ENCODE assay signal across 25 mouse cellular contexts in the genomic region with DNA sequence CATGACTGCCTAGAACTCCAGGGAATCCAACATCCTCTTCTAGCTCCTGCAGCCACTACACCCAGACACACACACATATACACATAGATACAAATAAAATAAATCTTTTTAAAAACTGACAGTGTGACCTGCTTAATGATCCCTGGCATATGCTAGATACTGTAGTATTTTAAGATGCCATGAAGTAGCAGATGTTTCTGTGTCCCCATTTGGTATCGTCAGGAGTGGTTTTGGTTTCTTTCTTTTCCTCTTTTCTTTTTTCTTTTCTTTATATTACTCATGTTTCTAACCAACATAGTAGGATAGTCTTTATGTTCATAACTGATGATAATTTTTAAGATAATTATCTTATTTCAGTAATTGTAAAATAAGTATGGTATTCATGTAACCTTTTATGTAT.
"Had no signal": no experiment of that assay in that cellular context is flagged by ENCODE, and none has a peak within 500 bp of the region (broad histone marks: within the 10 kb centered on the region; RNA-seq: fewer than 3 reads in every experiment).

No protein-coding gene starts in this region.

- H3K9me3 ChIP-seq: heart, embryonic 10.5 days; heart, embryonic 12.5 days; hindbrain, embryonic 10.5 days; hindbrain, embryonic 12.5 days; kidney, embryonic 15.5 days; limb, embryonic 10.5 days; limb, embryonic 12.5 days had no signal

- H3K4me2 ChIP-seq: heart, embryonic 12.5 days; hindbrain, embryonic 12.5 days; hindbrain, embryonic 14.5 days; kidney, embryonic 15.5 days; limb, embryonic 12.5 days had no signal

- H3K9ac ChIP-seq: heart, embryonic 12.5 days; hindbrain, embryonic 12.5 days; hindbrain, embryonic 14.5 days; kidney, embryonic 15.5 days; limb, embryonic 12.5 days had no signal

- H3K27me3 ChIP-seq: heart, embryonic 12.5 days; hindbrain, embryonic 12.5 days; kidney, embryonic 15.5 days; limb, embryonic 12.5 days had no signal

- H3K27ac ChIP-seq: gastrocnemius, adult 2 months; heart, embryonic 10.5 days; hindbrain, embryonic 10.5 days; hindbrain, embryonic 12.5 days; hindbrain, embryonic 14.5 days; kidney, embryonic 15.5 days; kidney, postnatal 0 days; left cerebral cortex, adult 2 months; limb, embryonic 10.5 days; limb, embryonic 12.5 days had no signal

- H3K36me3 ChIP-seq: heart, embryonic 10.5 days; heart, embryonic 12.5 days; hindbrain, embryonic 10.5 days; hindbrain, embryonic 12.5 days; kidney, embryonic 15.5 days; limb, embryonic 10.5 days; limb, embryonic 12.5 days had no signal

- DNase-seq: gastrocnemius, adult 2 months; gastrocnemius, postnatal 10 days; gastrocnemius, postnatal 25 days; heart, adult 18-20 months; heart, postnatal 10 days; heart, postnatal 4 days; kidney, adult 11 months; kidney, adult 2 months; kidney, adult 9 months; kidney, postnatal 14 days; kidney, postnatal 36 days; layer of hippocampus, adult 9-11 months had no signal

- H3K4me1 ChIP-seq: hindbrain, embryonic 10.5 days; hindbrain, embryonic 12.5 days; limb, embryonic 10.5 days; limb, embryonic 12.5 days had no signal

- ATAC-seq: hindbrain, embryonic 16.5 days; inflammation-experienced regulatory T-cells, adult 6 months; intestine, embryonic 16.5 days had no signal

- H3K4me3 ChIP-seq: gastrocnemius, adult 2 months; heart, embryonic 10.5 days; heart, embryonic 12.5 days; hindbrain, embryonic 10.5 days; hindbrain, embryonic 12.5 days; kidney, embryonic 15.5 days; left cerebral cortex, adult 2 months; limb, embryonic 10.5 days; limb, embryonic 12.5 days had no signal
